Mouse (Mus musculus): ENCODE results near the gene Tjap1.

DNA sequence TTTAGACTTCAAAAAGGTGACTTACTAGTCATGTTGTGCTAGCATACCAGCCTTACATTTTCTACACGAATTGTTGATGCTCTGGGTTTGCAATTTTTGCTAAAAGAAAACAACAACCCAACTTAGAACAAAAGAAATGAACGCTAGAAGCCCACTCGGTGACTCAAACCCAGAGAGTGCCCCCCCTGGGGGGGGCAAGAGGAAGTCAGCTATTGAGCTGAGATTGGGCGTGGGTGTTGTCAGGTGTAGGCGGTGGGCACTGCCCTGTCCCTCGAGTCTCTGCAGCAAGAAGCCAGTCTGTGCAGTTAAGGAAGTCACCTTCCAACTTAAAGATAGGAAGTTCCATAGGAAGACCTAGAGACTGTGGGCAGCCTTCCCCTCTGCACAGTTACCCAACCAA lies 13.8 kb upstream of the Tjap1 start:
- TF ChIP-seq POLR2A (IDR thresholded peaks at IDR 0.05; ENCODE audit: extremely low read depth, insufficient read depth, low read length), result no peak
- no peak for TF ChIP-seq CTCF (IDR thresholded peaks at IDR 0.05; ENCODE audit: low read depth, low read length)
